Mouse (Mus musculus): ENCODE results near the gene 2210407C18Rik.

Gene 2210407C18Rik

GRCm38 (mm10) chr11:58615975-58616374 is at the start of gene 2210407C18Rik:
Gene 2210407C18Rik, minus strand, starts transcription at chr11:58616075.
- DNase-seq (ENCODE audit: low spot score in 2 of 2): no peak

GRCm38 (mm10) chr11:58658596-58658995 is 42.7 kb upstream of the 2210407C18Rik start, which contains the start of gene Olfr322:
Gene Olfr322, plus strand, starts transcription at chr11:58658782.
- DNase-seq (ENCODE audit: low spot score in 2 of 2): no peak

GRCm38 (mm10) chr11:58655151-58655550 is 39.3 kb upstream of the 2210407C18Rik start:
- no peak for DNase-seq (ENCODE audit: low spot score in 2 of 2)

- peak; percentile 45 to 66 for DNase-seq (ENCODE audit: low spot score in 2 of 2)
These were observed 27.5 kb upstream of the 2210407C18Rik start for GRCm38 (mm10) chr11:58643350-58643749.

DNA sequence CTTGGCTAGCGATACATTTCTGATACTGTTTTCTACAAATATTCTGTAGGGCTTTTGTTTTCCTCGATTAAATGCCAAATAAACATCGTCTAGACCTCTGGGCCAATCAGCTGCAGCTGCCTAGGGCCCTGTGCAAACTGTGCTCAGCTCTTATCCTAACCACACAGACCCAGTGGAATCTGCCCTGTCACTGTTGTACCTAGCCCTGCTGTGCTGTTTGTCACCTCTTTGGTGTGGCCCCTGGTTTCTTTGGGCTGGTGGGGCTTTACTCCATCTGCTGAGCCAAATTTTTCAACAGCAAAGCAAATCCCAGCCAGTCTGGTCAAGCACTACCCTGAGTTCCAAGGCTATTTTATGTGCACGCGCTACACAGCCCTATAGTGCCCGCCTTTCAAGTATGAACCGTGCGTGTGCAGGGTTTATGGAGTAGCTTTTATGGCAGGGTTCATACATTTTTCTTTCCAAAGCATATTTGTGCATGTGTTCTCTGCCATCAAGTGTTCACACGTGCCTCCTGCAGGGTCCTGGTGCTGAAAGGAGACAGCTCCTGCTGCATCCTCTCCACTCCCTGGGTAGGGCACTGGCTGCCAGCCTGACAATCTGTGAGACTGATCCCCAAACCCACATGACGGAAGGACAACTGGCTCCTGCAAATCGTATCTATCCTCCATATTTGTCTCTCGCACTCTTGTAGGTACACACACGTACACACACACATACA is 25.9 kb upstream of the 2210407C18Rik start:
- DNase-seq (ENCODE audit: low spot score in 2 of 2): peak; percentile 64 to 78

GRCm38 (mm10) chr11:58641057-58641456 is 25.2 kb upstream of the 2210407C18Rik start:
- peak in 1 of 2 experiments; percentile 31 for DNase-seq (ENCODE audit: low spot score in 2 of 2)

DNA sequence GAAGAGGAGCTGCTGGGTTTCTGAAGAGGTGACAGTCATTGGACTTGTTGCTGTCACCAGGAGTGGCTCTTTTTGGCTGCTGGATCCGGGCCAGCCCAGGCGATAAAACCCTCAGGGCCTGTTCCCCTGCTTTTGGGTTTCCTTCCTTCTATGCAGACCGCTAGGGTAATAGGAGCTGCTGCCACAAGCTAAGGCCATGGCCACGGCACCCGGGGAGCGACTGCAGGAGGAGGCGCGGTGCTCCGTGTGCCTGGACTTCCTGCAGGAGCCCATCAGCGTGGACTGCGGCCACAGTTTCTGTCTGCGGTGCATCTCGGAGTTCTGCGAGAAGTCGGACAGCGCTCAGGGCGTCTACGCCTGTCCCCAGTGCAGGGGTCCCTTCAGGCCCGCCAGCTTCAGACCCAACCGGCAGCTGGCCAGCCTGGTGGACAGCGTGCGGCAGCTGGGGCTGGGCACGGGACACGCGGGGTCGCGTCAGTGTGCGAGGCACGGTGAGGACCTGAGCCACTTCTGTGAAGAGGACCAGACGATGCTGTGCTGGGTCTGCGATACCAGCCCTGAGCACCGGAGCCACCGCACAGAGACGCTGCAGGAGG is 24.5 kb upstream of the 2210407C18Rik start, which contains the start of gene Trim58:
Trim58 (plus strand) TSS at position 194 of the 596 bp plus-strand sequence.
- peak; percentile 42 to 71 for DNase-seq (ENCODE audit: low spot score in 2 of 2)

GRCm38 (mm10) chr11:58638176-58638701 is 22.4 kb upstream of the 2210407C18Rik start:
- no peak for DNase-seq (ENCODE audit: low spot score in 2 of 2)

DNA sequence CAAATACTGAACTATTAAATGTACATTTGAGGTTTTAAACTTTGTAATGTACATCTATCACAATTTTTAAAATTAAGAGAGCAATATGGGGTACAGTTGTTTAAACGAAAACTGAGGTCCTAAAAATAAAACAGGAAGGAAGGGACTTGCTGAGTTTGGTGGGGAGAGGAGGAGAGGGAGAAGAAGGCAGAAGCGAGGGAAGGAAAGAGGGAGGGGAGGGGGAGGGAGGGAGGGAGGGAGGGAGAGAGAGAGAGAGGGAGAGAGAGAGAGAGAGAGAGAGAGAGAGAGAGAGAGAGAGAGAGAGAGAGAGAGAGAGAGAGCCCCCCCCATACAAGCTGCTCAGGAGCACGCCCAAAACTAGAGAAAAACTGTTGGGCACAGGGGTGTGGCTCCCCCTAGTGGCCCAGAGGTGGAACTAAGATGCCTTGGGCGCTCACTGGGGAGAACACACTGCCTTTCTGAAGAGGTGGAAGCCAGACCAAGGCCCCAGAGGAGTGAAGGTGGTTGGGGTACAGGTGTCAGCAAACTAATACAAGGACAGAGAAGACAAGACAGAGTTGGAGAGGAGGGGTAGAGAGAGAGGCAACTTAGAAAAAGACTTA is 20.6 kb upstream of the 2210407C18Rik start:
- DNase-seq (ENCODE audit: low spot score in 2 of 2): peak; percentile 32 to 45

GRCm38 (mm10) chr11:58634878-58635277 is 19.0 kb upstream of the 2210407C18Rik start:
- DNase-seq (ENCODE audit: low spot score in 2 of 2): no peak

GRCm38 (mm10) chr11:58630401-58630800 is 14.5 kb upstream of the 2210407C18Rik start, which contains the start of gene Olfr323:
Gene Olfr323, minus strand, starts transcription at chr11:58630501.
- no peak for DNase-seq (ENCODE audit: low spot score in 2 of 2)

DNA sequence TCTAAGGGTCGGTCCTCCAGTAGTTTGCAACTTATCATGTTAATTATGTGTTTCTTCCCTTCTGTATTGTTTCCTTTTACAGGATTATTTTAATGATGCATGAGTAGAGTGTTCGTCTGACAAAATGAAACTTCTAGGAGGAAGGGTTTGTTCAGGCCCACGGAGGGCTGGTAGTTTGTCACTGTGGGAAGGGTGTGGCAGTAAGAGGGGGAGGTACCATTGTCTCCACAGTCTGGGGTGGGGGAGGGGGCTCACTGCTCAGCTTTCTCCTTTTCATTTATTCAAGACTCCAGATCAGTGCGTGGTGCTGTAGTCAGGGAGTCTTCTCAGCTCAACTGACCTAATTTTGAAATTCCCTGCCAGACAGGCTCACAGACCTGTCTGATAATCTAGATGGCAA is 10.3 kb upstream of the 2210407C18Rik start:
- no peak for DNase-seq (ENCODE audit: low spot score in 2 of 2)

DNA sequence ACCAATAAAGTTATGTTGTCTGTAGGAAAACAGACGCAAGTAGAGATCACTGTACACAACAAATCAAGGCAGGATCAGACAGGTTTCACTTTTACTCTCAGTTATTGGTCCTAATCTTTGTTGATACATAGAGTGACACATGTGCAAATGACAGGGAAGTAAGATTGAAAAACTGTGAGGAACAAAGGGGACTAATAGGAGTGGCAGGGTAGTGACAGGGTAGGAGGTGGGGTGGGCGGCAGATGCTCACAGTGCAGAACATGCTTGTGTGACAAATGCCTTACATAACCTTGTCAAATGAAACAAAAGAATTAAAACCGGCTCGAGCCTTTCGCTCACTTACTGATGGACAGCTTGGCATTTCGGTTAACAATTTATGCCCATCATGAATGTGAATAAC is 2.9 kb upstream of the 2210407C18Rik start:
- DNase-seq (ENCODE audit: low spot score in 2 of 2): no peak

GRCm38 (mm10) chr11:58618369-58618768 is 2.5 kb upstream of the 2210407C18Rik start:
- DNase-seq (ENCODE audit: low spot score in 2 of 2): no peak

DNA sequence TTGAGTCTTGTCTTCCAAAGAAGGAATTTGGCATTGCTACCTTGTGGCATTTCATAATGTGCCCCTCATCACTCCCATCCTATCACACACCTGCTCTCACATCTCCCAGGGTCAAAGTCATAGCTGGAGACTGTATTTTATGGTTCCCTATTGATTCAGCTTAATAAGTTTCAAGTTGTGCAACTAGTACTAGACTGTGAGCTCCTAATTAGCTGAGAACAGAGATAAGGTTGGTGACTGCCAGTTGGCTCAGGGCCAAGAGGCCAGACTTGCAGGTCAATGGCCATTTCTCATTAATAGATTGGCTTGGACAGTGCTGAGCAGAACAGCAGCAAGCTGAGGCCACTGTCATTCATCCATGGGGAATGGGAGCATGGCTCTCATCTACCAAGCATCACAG is 1.3 kb downstream of the 2210407C18Rik start:
- DNase-seq (ENCODE audit: low spot score in 2 of 2): no peak

DNA sequence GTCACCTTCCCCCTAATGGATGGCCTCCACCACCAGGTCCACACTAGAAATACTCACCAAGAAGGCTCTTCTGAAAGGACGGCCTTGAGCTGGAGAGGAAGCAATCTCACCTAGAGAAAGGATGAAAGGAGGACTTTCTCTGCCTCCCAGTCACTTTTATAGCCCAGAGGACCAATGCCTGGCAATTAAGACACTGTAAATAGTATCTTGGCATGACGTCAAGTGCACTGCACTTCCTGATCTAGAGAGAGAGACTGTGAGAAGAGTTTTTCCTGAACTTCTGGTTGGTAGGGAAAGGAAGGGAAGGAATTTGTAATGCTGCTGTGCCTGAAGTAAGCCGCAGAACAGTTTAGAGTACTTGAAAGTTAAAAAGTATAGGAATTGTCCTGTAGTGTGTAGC is 2.5 kb downstream of the 2210407C18Rik start:
- no peak for DNase-seq (ENCODE audit: low spot score in 2 of 2)

GRCm38 (mm10) chr11:58607030-58607429 is 8.8 kb downstream of the 2210407C18Rik start:
- DNase-seq (ENCODE audit: low spot score in 2 of 2): no peak

DNA sequence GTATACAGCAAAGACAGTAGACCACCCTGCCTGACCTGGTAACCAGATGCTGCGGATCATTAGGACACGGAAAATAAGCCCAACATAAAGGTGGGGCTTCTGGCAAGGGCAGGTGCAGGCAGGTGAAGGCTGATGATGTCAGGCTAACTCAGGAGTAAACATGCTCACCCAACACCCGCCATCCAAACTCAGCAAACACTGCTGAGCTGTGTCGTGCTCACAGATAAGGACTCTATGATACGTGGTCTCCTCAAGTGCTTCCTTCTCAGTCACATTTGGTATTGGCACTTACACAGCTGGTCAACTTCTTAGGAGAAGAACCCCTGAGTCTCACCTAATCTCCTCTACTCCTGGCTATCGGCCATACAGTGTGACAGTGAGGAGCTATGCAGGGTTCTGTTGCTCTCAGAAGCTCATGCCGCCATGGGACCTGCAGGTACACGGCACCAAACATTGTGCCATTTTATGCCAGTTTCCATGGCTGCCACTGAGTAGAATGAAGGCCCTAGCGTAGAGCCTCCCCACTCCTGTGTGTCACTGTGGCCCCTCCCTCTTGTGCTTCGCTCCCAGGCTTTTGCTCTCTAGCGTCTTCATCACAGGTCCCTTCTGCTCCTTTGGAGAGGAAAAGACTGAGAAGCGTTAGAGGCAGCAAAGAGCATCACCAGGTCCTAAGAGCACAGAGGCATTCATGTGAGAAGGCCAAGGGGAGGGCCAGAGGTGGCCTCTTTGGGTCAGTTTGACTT is 9.5 kb downstream of the 2210407C18Rik start:
- DNase-seq (ENCODE audit: low spot score in 2 of 2): no peak

- DNase-seq (ENCODE audit: low spot score in 2 of 2): no peak
These were observed 10.6 kb downstream of the 2210407C18Rik start for GRCm38 (mm10) chr11:58605228-58605627.

GRCm38 (mm10) chr11:58604688-58605087 is 11.2 kb downstream of the 2210407C18Rik start:
- no peak for DNase-seq (ENCODE audit: low spot score in 2 of 2)

GRCm38 (mm10) chr11:58602800-58603560 is 12.9 kb downstream of the 2210407C18Rik start:
- DNase-seq (ENCODE audit: low spot score in 2 of 2): no peak

All from spleen, postnatal 36 days (tissue).